Mouse (Mus musculus) adrenal gland, postnatal 14 days (tissue): ENCODE data around the gene Snx8. TPM values are rescaled to one million over a fixed set of nuclear protein-coding genes. Genes with fewer than 3 reads are reported as not detected.
A peak's percentile ranks its signal among the peaks of the same experiment; 100 is the strongest.

Experiments
- DNase-seq: peaks from one replicate; pipeline ENCODE4 v3.0.0; 2021; ENCODE audit warnings: mixed read lengths
- microRNA-seq, 2 experiments: library from miRNA; unstranded; fragments of <30 nt; microRNA quantifications; one replicate each; pipeline ENCODE4 v1.2.0; 2021
- total RNA-seq: library from RNA; stranded (reverse); gene quantifications from 2 replicates; pipeline ENCODE4 v1.2.3, GENCODE M21; 2021

Snx8 gene
- total RNA-seq, 1 experiment from 2014 or later = 17.7 TPM

DNA sequence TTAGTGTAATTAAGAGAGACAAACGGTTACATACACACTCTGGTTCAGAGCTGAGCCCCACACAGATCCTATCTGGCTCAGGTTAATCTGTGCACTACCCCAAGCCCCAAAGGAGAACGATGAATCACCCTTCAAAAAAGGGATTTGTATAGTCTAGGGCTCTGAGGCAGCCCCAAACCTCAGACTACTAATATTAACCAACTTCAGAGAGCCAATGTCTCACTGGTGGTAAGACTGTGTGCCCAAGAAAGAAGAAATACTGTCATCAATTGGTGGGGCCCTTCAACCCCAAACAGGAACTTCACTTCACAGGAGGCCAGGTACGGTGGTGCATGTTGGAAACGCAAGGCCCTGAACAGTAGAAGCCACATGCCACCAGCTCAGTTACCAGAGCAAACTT lies 43.8 kb downstream of the Snx8 start:
- no peak for DNase-seq

DNA sequence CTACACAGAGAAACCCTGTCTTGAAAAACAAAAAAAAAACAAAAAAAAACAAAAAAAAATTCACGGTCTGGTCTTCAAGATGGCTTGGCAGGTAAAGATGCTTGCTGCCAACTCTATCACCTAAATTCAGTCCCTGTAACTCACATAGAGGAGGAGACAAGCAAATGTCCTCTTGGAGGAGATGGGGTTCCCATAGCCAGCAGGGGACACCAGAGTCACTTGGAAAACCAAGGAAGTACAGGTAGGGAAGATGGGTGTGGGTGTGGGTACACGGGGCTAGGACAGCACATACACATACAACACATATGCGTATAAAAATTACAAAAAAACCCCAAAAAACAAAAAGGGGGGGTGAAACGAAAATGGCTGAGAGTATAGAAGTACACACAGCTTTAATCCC lies 46.2 kb downstream of the Snx8 start:
- no peak for DNase-seq

DNA sequence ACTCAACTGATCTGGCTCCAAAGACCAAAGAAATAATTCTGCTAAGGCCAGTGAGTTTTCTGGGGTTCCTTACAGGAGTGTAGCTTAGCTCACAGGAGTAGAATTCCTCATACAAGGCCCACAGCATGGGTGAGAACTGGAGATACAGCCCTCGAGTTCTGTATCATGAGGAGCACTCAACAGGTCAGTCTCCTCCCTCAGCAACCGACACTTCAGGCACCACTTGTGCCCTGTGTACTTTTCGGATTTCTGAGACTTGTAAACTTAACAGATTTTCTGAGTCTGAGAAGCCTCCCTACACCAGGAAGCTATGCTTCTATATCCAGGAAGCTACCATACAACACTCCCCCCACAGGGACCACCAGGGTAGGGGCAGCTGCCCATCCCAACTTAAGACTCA lies 49.2 kb downstream of the Snx8 start:
- no peak for DNase-seq

DNA sequence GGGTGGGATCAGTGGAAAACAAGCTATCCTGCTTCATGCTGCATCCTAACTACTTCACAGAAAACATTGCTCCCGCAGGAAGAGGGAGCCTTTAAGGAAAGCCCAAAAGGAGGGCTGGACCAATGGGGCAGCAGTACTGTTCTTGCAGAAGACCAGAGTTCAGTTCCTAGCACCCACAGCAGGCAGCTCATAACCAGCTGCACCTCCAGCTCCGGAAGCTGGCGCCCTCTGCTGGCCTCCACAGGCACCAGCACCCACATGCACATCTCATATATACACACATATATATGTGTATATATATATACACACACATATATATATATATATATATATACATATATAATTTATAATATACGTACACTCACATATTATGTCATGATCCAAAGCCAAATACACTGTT lies 50.3 kb downstream of the Snx8 start:
- no peak for DNase-seq

DNA sequence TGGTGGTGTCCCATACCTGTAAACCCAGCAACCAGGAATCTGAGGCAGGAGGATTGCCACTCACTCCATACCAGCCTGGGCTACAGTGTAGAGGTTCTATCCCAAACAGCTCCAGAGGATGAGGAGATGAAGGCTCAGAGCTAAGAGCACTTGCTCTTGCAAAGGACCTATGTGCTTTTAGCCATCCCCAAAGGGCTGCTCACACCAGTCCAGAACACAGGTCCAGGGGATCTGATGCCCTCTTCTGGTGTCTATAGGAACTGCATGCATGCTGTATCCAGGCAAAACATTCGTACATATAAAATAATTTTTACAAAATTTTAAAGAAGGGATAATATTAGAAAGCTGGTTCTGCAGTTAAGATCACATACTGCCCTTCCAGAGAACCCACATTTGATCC lies 52.4 kb downstream of the Snx8 start:
- peak; percentile 54 for DNase-seq

DNA sequence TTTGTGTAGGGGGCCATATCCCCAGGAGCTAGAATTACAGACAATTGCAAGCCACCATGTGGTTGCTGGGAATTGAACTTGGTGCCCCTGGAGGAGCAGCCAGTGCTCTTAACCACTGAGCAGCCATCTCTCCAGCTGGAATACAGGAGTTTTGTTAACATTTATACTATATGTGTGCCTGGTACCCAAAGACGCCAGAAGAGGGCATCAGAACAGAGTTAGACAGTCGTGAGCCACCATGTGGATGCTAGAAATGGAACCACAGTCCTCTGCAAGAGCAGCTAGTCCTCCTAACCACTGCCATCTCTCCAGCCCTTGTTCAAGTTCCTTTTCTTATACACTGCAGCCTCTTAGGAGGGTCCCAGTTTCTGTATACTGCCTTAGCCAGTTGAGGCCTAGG lies 55.4 kb downstream of the Snx8 start:
- DNase-seq = peak; percentile 25

DNA sequence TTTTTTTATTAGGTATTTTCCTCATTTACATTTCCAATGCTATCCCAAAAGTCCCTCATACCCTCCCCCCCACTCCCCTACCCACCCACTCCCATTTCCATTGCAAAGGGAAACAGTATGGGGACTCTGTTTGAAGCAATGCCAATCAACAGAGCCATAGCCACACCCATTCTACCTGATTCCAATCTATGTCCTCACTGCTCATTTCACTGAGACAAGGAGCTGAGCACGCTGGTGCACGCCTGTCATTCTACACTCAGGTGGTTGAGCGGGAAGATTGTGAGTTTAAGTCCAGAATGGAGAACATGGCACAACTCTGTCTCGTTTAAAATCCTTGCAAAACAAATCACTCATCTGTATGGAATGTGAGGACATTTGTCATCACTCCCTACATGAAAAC lies 56.5 kb downstream of the Snx8 start:
- no peak for DNase-seq

DNA sequence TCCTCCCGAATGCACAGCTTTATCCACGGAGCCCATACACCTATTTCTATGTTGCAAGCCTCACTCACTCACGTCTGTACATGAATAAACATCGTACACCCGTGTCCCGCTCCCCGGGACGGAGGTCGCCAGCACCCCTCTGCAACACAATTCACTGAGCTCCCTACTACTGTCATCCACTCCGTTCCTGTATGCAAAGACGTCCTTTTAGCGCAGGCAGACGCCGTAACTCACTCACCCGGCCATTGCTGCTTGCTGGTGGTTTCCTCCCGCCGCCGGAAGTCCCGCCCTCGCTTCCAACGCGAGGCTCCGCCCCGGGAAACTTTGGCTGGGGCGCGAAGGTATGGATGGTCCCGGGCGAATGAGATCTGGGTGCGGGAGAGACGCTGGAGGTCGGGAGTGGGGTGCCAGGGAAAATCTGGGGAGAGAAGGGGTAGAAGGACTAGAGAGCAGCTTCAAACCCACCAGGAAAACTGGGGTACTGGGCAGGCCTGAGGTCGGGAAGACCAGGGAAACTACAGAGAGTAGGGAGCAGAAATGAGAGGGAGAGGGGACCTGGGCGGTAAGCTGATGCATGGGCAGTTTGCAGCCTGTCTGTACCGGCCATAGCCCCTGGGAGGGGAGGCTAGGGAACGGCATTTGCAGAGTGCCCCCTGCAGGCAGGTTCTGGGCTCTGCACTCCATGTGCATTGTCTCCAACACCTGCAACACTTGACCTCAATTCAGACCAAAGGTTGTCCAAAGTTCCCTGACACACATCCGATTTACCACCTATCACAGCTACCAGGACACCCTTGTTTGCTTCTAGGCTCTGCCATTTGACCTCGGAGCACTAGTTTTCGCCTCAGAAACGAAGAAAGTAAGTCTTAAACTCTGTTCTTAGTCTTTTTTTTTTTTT lies 57.2 kb downstream of the Snx8 start, which contains the start of gene Mrm2:
Gene Mrm2, minus strand, starts transcription at position 284 of the 898 bp plus-strand sequence.
- DNase-seq = peak; percentile 91

DNA sequence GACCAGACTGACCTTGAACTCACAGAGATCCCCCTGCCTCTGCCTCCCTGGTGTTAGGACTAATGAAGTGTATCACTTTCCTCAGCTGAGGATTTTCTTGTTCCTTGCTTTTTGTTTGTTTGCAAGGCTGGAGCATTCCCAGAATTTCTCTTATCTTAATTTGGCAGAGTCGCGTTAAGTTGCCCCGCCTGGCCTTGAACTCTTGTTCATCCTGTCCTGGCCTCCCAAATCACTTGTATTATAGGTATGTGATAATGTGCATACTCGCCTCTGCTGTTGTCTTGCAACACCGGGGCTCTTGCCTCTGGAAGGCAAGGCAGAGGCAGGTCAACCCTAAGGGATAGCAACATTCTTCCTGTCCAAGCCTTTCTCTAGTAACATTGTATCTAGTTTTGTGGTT lies 65.0 kb downstream of the Snx8 start:
- DNase-seq = no peak

DNA sequence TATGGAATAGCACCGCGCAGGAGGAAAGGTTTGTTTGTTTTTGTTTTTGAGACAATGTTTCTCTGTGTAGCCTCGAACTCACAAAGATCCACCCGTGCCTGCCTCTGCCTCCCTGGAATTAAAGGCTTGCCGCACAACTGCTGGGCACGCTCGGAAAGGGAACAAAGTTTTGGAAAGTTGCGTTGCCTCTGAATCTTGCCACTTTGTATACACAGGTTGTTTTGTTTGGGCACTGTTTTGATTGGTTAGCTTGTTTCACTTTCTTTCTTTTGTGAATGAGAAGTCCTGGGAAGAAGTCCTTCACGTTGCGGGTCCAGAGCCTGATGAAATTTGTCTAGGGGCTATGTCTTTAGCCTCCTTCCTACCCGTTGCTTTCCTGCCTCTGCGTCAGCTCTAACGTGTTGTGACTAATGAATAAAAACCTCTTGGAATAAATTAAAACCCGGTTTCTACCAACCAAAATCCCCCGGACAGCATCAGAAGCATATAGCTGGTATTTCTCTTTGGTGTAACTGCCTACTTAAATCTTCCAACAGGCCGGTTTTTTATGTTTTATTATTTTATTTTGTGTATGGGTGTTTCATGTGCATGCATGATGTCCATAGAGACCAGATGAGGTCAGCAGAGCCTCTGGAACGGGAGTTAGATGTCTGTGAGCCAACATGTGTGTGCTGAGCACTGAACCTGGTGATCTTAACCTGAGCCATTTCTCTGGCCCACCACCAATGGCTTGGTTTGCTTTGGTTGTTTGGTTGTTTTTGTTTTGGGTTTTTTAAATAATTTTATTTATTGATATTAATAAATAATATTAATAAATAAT lies 67.1 kb downstream of the Snx8 start:
- peak; percentile 35 for DNase-seq

DNA sequence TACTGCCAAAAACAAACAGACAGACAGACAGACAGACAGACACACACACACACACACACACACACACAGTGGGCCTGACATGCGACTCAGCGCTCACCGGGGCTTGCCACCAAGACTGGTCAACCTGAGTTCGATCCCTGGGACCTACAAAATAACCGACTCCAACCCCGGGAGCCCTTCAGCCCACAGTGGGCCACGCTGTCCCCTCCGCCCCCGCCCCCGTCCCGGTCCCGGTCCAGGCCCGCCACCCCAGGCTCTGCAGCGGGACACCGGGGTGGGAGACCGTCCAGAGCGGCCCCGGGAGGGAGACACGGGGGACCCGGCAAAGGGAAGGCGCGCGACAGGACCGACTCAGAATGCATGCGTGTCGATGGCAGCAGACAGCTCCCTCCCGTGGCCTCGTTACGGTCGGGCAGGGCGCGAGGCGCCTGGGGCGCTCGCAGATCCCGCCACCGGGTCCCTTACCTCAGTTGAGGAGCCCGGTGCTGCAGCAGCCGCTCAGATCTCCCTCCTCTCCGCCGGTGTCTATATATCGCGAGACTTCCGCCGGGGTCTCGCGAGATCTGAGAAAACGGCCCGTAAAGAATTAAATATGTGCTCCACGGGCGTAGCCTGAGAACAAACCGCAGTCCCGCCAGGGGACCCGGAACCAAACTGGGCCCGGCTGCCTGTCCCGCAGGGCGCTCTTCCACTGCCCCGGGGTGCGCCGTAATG lies 67.9 kb downstream of the Snx8 start, which contains the start of the genes Mad1l1 and Nudt1:
Gene Mad1l1, minus strand, starts transcription at position 511 of the 714 bp plus-strand sequence.
Gene Nudt1, plus strand, starts transcription at position 615 of the 714 bp plus-strand sequence.
- DNase-seq = peak; percentile 95

DNA sequence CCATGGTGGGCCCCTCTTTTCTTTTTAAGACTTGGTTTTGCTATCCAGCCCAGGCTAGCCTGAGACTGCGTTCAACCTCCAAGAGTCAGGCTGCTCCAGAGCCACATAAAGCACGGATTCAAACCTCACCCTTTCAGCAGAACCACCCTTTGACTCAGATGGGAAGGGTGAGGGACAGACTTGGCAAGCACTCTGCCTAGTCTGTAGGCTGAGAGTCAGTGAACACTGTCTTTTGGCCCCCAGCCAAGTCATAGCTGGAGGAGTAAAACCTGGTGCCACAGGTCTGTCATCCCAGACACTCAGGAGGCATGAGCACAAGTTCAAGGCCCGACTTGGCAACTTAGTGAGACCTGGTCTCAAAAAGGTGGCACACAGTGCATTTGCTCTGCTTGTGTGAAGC lies 72.3 kb downstream of the Snx8 start:
- DNase-seq = no peak

DNA sequence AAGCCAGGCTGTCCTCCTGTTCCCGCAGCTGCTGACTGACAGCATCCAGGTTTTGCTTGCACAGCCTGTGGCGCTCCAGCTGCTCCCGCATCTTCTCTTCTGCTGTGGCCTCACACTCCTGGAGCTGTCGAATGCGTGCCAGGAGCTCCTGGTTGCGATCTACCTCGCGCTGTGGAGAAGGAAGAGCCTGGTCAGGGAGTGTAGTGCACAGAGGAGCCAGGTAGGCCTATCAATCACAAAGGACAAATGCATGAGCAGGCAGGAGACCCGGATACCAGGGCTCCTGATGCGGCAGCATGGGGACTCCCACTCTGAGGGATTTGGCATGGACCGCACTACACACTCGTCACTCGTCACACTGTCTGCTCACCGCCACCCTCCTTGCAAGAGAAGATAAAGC lies 81.5 kb downstream of the Snx8 start:
- DNase-seq = no peak

DNA sequence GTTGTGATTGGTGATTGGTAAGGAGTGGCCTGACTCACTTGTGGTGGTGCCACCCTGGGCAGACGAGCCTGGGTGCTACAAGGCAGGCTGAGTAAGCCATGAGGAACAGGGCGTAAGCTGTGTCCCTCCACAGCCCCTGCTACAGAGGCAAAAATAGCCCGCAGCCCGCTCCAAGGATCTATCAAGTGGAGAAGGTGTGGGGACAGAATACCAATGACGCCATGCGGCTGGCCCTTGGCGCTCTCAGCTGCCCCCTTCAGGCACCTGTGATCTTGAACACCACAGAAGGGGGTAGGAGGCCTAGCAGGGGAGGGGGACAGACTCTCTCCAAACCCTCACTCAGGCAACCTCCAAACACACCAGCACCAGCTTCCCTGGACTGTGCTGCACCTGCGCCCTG lies 83.0 kb downstream of the Snx8 start:
- DNase-seq = no peak

DNA sequence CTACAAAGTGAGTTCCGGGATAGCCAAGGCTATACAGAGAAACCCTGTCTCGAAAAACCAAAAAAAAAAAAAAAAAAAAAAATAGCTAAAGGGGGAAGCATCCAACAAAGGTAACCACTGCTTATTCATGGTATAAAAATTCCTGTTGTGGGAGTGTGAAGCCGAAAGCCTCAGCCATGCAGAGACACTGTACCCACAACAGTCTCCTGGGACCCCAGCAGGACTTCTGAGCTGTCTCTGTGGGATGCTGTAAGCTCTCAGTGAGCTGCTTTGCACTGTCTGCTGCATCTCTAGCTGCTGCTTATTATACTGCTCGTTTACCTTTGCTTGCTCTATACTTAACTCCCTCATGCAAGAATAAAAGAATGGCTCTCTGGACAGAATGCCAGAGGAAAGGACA lies 90.8 kb downstream of the Snx8 start:
- DNase-seq = no peak

DNA sequence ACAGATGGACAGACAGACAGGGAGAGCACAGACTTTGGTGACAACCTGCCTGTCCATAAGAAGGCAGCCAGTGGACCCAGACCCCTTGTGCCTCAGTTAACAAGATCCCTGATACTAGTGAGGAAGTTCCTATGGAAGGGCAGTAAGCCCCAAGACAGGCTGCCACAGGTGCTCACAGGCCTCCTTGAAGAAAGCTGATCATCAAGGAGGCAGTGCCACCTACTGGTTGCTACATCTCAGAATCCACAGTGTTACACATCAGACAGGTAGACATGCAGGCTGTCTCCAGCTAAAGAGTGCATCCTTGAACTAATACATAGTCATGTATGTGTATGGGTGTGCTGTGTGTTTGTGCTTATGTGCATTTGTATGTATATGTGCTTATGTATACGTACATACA lies 96.9 kb downstream of the Snx8 start:
- peak; percentile 65 for DNase-seq

Small RNAs within 50 kb of the gene (microRNA-seq; reads per million reads assigned to microRNA genes)
- gene Mir7038 = 0 reads per million in 2 experiments

Other genes starting within 250 kb of the Snx8 start
- gene Mad1l1, start 67.7 kb downstream of the Snx8 start, total RNA-seq = 19.1 and 21.5 TPM in 2 replicates
- gene Nudt1, start 67.6 kb downstream of the Snx8 start, total RNA-seq = 15.9 and 21.1 TPM in 2 replicates
- 11.2 and 13.9 TPM in 2 replicates for gene Mrm2, start 57.4 kb downstream of the Snx8 start, total RNA-seq
- 154 and 167 TPM in 2 replicates for gene Eif3b, start 30.1 kb upstream of the Snx8 start, total RNA-seq
- not detected in 2 replicates for gene Gm4869, start 56.4 kb upstream of the Snx8 start, total RNA-seq
- gene Chst12, start 116.3 kb upstream of the Snx8 start, total RNA-seq = 8.3 and 12.9 TPM in 2 replicates
- not detected in 2 replicates for gene Grifin, start 175.8 kb upstream of the Snx8 start, total RNA-seq
- 13.7 and 26.8 TPM in 2 replicates for gene Lfng, start 218.1 kb upstream of the Snx8 start, total RNA-seq